In the genomic region with DNA sequence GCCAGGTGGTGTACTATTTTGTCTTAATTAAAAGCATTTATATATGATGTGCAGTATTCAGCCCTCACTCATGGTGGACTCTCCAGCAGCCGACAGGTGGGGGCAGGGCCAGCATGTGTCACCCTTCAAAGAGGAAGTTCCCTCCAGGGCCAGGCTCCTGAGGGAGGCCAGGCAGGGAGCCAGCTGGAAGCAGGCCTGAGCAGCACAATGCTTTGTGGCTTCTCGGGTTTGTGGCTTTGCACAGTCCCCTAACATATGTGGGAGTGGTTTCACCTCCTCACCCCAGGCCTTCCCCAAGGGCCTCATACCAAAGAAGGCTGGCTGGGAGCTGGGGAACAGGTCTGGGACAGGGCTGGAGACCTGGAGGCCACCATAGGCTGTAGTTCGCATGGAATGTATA, we compare ENCODE assay signal across 8 mouse cellular contexts.
DNase-seq lines count a peak whose midpoint lies in the region; ATAC-seq and TF ChIP-seq lines count a peak whose summit lies in the region.

No protein-coding gene starts in this region.

- no peaks in the 10 kb centered on the region for H3K27me3 ChIP-seq in limb, embryonic 13.5 days
- H3K27me3 ChIP-seq in limb, embryonic 10.5 days (ENCODE audit: low read depth, poor library complexity, severe bottlenecking): no peaks in the 10 kb centered on the region
- H3K27me3 ChIP-seq in intestine, embryonic 14.5 days (replicated peaks; ENCODE audit: control insufficient read depth, insufficient read depth, low read length): no peaks in the 10 kb centered on the region

- no peak overlapping the region for H3K27ac ChIP-seq in limb, embryonic 13.5 days
- H3K27ac ChIP-seq in limb, embryonic 10.5 days: no peak overlapping the region
- H3K27ac ChIP-seq in intestine, embryonic 14.5 days (ENCODE audit: low read depth): no peak overlapping the region

- intact Hi-C loops in gastrocnemius, postnatal 36 days (cut with DNase I): no loop called here

- no peaks in the 10 kb centered on the region for H3K9me3 ChIP-seq in limb, embryonic 13.5 days
- H3K9me3 ChIP-seq in limb, embryonic 10.5 days (replicated peaks): no peaks in the 10 kb centered on the region
- H3K9me3 ChIP-seq in intestine, embryonic 14.5 days (ENCODE audit: control insufficient read depth, low read length): no peaks in the 10 kb centered on the region

- TF ChIP-seq CTCF in lung, adult 2 months (IDR thresholded peaks at IDR 0.05; ENCODE audit: insufficient read depth, low read length): no peak

- no peaks in the 10 kb centered on the region for H3K36me3 ChIP-seq in limb, embryonic 13.5 days
- no peaks in the 10 kb centered on the region for H3K36me3 ChIP-seq in limb, embryonic 10.5 days
- no peaks in the 10 kb centered on the region for H3K36me3 ChIP-seq in intestine, embryonic 14.5 days (ENCODE audit: control insufficient read depth, insufficient read depth, low read length)

- no peak for TF ChIP-seq POLR2A in lung, adult 2 months (IDR thresholded peaks at IDR 0.05; ENCODE audit: borderline replicate concordance, extremely low read depth, low read depth, low read length)

- no peak overlapping the region for H3K4me2 ChIP-seq in limb, embryonic 13.5 days (replicated peaks)
- no peak overlapping the region for H3K4me2 ChIP-seq in intestine, embryonic 14.5 days (ENCODE audit: low read length)

- H3K9ac ChIP-seq in limb, embryonic 13.5 days: no peak overlapping the region
- no peak overlapping the region for H3K9ac ChIP-seq in intestine, embryonic 14.5 days (ENCODE audit: low read length)

- no peak for DNase-seq in limb, embryonic 10.5 days (ENCODE audit: low spot score)
- DNase-seq in adrenal gland, adult 18-20 months (ENCODE audit: low spot score in 2 of 2): peak; percentile 62 to 68
- DNase-seq in gastrocnemius, postnatal 36 days: peak; percentile 21 to 34
- no peak for DNase-seq in intestine, embryonic 14.5 days (ENCODE audit: low spot score)
- DNase-seq in lung, adult 2 months: peak; percentile 74
- DNase-seq in embryo, embryonic 10.5 days (ENCODE audit: low spot score): no peak
- DNase-seq in cerebellum, adult 9-10 months: no peak

- WGBS in limb, embryonic 13.5 days: 33% methylated on average over 3 of the region's 3 CpGs
- WGBS in limb, embryonic 10.5 days: 67% methylated on average over 3 of the region's 3 CpGs
- 38% methylated on average over 3 of the region's 3 CpGs for WGBS in intestine, embryonic 14.5 days
- WGBS in lung, adult 2 months: 16% methylated on average over 3 of the region's 3 CpGs

- ATAC-seq in limb, embryonic 13.5 days (ENCODE audit: low FRiP score, low read depth): 0 out of 2 replicates have a peak, but pooled peaks have one; percentile 28
- peak; percentile 47; the same call in 1 of the 2 replicates for ATAC-seq in intestine, embryonic 14.5 days (replicated peaks; ENCODE audit: low FRiP score, low TSS enrichment, low read depth)

- H3K4me3 ChIP-seq in limb, embryonic 13.5 days: no peak overlapping the region
- H3K4me3 ChIP-seq in limb, embryonic 10.5 days: no peak overlapping the region
- no peak overlapping the region for H3K4me3 ChIP-seq in intestine, embryonic 14.5 days (ENCODE audit: low read depth, low read length)
- H3K4me3 ChIP-seq in lung, adult 2 months (replicated peaks; ENCODE audit: extremely low read depth, low read depth, low read length): no peak overlapping the region

- peaks cover 15% of the 10 kb centered on the region for H3K4me1 ChIP-seq in limb, embryonic 13.5 days
- peaks cover 12% of the 10 kb centered on the region for H3K4me1 ChIP-seq in limb, embryonic 10.5 days
- H3K4me1 ChIP-seq in intestine, embryonic 14.5 days (replicated peaks; ENCODE audit: control insufficient read depth, insufficient read depth, low read length): peaks cover 3% of the 10 kb centered on the region; the same call in 1 of the 2 replicates
- peaks cover 5% of the 10 kb centered on the region for H3K4me1 ChIP-seq in lung, adult 2 months (ENCODE audit: control insufficient read depth, insufficient read depth, low read length)

Comparison
In these comparisons a context has a peak if more than half of its experiments do, and no peak if none do; other contexts are left out.
1. DNase-seq: peak in adrenal gland, adult 18-20 months (2 of 2), gastrocnemius, postnatal 36 days (2 of 2) and lung, adult 2 months (single experiment); none in limb, embryonic 10.5 days (single experiment), intestine, embryonic 14.5 days (single experiment), embryo, embryonic 10.5 days (single experiment) and cerebellum, adult 9-10 months (single experiment).